Mouse (Mus musculus) small intestine, adult 2 months (tissue): ENCODE measurements around the gene Gnptab. TPM values are rescaled to one million over a fixed set of nuclear protein-coding genes. Genes with fewer than 3 reads are reported as not detected.

ENCODE experiments used
- H3K27ac ChIP-seq: fragments of 200-500 bp; 2 replicates; pipeline ENCODE4 v1.5.1; 2012; ENCODE audit warnings: low read depth, low read length, control low read depth, inconsistent platforms; ENCODE audit not compliant: insufficient read depth
- H3K27me3 ChIP-seq: fragments of 200-500 bp; 2 replicates; pipeline ENCODE4 v1.6.1; 2012; ENCODE audit warnings: mild to moderate bottlenecking, moderate library complexity, low read length, inconsistent platforms; ENCODE audit not compliant: control insufficient read depth, insufficient read depth
- H3K36me3 ChIP-seq: fragments of 200-500 bp; 2 replicates; pipeline ENCODE4 v1.6.1; 2012; ENCODE audit warnings: mild to moderate bottlenecking, low read length, control low read depth, inconsistent platforms; ENCODE audit not compliant: control insufficient read depth, insufficient read depth
- H3K4me1 ChIP-seq: fragments of 200-500 bp; 2 replicates; pipeline ENCODE4 v1.6.1; 2012; ENCODE audit warnings: low read length, inconsistent platforms, mixed read lengths; ENCODE audit not compliant: control insufficient read depth, insufficient read depth, insufficient read length
- H3K4me3 ChIP-seq: fragments of 200-500 bp; 2 replicates; pipeline ENCODE4 v1.5.1; 2012; ENCODE audit warnings: low read depth, mild to moderate bottlenecking, control low read depth, inconsistent platforms, low read length, moderate library complexity
- CTCF ChIP-seq: fragments of 200-500 bp; IDR thresholded peaks from 2 replicates; pipeline ENCODE4 v1.5.1; 2012; ENCODE audit warnings: low read depth, mild to moderate bottlenecking, control low read depth, inconsistent platforms, low read length, moderate library complexity, mixed read lengths; ENCODE audit not compliant: insufficient replicate concordance, insufficient read length; ENCODE audit errors: extremely low read depth
- POLR2A ChIP-seq: fragments of 200-500 bp; IDR thresholded peaks from 2 replicates; pipeline ENCODE4 v1.6.1; 2012; ENCODE audit warnings: low read depth, mild to moderate bottlenecking, control low read depth, inconsistent platforms, low read length, moderate library complexity
- WGBS: fragments of 180-500 bp; shearing (Covaris S2); methylation state at CpG from one replicate; pipeline ENCODE4 v1.1.7; 2018; 5-methylcytosine and 5-hydroxymethylcytosine counted together
- polyA plus RNA-seq: library from polyadenylated mRNA; depleted of rRNA; stranded (reverse); fragments of >200 nt; gene quantifications from 2 replicates; pipeline ENCODE4 v1.2.3, GENCODE M21; 2012

Gnptab gene
- polyA plus RNA-seq, 1 experiment = 6.1 TPM

DNA sequence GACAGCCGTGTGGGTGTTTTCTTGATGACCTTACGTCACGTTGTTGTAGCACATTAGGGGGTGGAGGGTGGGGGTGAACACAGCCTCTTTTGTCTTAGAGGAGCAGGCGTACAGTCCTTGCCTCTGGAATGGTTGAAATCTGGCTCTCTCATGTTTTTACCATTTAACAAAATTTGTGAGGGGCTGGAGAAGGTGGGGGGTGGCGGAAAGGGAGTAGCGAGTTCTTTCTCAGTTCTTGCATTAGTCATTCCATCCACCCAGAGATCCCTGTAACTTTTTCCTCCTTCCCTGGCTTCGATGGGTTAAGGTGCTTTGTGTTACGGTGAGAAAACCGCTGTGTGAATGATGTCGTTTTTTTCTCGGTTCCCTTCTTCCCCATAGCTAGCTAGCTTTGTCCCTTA is 41.2 kb downstream of the Gnptab start:
- Histone ChIP-seq H3K36me3 (peaks cover 27% of the 10 kb centered on the region), H3K4me3 (no peak overlapping the region), H3K27ac (peak overlapping the region; percentile 68), H3K27me3 (no peaks in the 10 kb centered on the region), H3K4me1 (no peaks in the 10 kb centered on the region; the same call in 1 of the 2 replicates)
- WGBS = 78% methylated on average over 11 of the region's 11 CpGs
- TF ChIP-seq CTCF = no peak
- TF ChIP-seq POLR2A = no peak

GRCm38 (mm10) chr10:88420655-88421435 is 41.9 kb downstream of the Gnptab start:
- Histone ChIP-seq H3K4me3 (no peak overlapping the region), H3K36me3 (peaks cover 21% of the 10 kb centered on the region), H3K27ac (peak overlapping the region; percentile 68), H3K4me1 (no peaks in the 10 kb centered on the region; the same call in 1 of the 2 replicates), H3K27me3 (no peaks in the 10 kb centered on the region)
- TF ChIP-seq CTCF = no peak
- no peak for TF ChIP-seq POLR2A
- WGBS = 84% methylated on average over 19 of the region's 19 CpGs

DNA sequence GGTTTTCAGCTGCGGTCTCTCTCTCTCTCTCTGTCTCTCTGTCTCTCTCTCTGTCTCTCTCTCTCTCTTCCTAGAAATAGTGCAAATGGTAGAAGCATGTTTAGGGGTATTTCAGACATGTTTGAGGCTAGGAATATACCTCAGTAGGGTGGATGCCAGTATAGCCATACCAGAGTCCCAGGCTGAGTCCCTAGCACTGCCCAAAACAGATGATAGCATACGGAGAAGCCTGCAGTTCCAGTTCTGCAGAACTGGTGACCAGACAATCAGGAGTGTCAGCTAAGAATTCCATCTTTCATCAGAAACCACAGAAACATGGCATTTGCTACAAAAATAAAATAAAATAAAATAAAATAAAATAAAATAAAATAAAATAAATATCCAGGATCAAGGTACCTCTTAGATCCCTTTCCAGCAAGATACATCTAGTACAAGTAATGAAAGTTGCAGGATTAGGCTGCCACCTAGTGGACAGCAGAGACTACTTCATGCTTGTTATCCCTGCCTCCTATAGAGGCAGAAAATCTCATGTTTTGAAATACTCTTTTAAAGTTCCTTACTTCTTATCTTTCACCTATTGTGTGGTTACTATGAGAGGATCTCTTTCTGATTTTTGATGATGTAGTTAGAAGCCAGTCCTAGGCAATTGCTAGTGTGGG is 47.4 kb downstream of the Gnptab start:
- WGBS = 90% methylated on average over 2 of the region's 2 CpGs
- no peaks in the 10 kb centered on the region for H3K27me3 ChIP-seq
- TF ChIP-seq POLR2A (no peak), CTCF (no peak)
- H3K27ac ChIP-seq = no peak overlapping the region
- H3K36me3 ChIP-seq = peaks cover 34% of the 10 kb centered on the region
- no peak overlapping the region for H3K4me3 ChIP-seq
- H3K4me1 ChIP-seq = no peaks in the 10 kb centered on the region

DNA sequence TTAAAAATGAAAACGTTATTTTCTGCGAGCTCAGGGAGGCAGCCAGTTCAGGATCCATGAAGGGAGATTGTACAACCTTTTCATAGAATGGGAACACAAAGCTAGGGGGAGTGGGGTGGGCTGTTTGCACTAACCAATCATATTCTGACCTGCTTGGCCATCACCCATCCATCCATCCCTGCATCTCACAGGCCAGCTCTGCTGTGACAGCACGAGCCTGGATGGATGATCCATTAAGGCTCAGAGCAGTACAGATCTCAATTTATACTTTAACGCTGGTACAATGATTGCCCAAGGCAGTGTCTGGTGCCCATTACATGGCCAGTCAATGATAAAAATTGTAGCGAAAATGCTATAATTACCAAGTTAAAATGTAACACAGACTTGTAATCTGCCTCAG is 48.0 kb downstream of the Gnptab start:
- no peaks in the 10 kb centered on the region for H3K4me1 ChIP-seq
- no peaks in the 10 kb centered on the region for H3K27me3 ChIP-seq
- no peak overlapping the region for H3K27ac ChIP-seq
- TF ChIP-seq CTCF = no peak
- TF ChIP-seq POLR2A = no peak
- H3K36me3 ChIP-seq = peaks cover 37% of the 10 kb centered on the region
- 67% methylated on average over 5 of the region's 5 CpGs for WGBS
- no peak overlapping the region for H3K4me3 ChIP-seq

DNA sequence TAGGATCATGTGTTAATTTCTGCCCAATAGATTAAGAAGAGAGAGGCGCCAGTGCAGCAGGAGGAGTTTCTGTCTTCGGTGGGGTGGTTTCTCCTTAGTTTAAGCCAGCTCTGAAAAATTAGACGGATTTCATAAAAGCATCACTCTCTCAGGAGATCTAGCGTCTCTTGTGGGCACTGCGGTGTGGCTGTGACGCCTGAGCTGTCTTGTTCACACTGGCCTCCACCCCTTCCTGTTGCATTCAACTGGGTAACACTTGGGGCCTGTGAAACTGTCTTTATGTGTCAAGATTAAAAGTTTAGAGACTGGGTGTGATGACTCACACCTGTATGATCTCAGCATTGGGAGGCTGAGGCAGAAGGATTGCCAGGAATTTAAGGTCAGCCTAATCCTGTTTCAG is 49.1 kb downstream of the Gnptab start:
- Histone ChIP-seq H3K27me3 (no peaks in the 10 kb centered on the region), H3K4me3 (no peak overlapping the region), H3K4me1 (no peaks in the 10 kb centered on the region), H3K27ac (no peak overlapping the region), H3K36me3 (peaks cover 39% of the 10 kb centered on the region)
- WGBS = 95% methylated on average over 6 of the region's 6 CpGs
- TF ChIP-seq CTCF (no peak), POLR2A (no peak)

DNA sequence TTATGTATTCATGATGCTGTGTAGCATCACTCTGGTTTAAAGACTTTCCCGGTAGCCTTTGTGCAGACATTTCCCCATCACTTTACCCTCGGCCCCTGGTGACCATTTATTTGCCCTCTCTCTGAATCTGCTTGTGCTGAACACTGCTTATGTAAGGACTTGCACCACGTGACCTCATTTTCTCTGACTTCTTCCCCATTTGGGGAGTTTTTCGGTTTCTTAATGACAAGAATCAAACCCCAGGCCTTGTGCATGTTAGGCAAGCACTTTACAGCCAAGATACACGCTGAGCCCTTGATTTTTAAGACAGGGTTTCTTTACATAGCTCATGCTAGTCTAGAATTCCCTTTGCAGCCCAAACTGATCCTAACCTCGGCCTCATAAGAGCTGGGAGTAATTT is 62.3 kb downstream of the Gnptab start:
- Histone ChIP-seq H3K27ac (no peak overlapping the region), H3K4me1 (no peaks in the 10 kb centered on the region), H3K4me3 (no peak overlapping the region), H3K27me3 (no peaks in the 10 kb centered on the region), H3K36me3 (peaks cover 30% of the 10 kb centered on the region)
- WGBS = 85% methylated on average over 6 of the region's 6 CpGs
- TF ChIP-seq CTCF = no peak
- TF ChIP-seq POLR2A = no peak

- Histone ChIP-seq H3K27ac (no peak overlapping the region), H3K4me1 (no peaks in the 10 kb centered on the region), H3K36me3 (peaks cover 5% of the 10 kb centered on the region), H3K27me3 (no peaks in the 10 kb centered on the region), H3K4me3 (no peak overlapping the region)
- 37% methylated on average over 2 of the region's 2 CpGs for WGBS
- no peak for TF ChIP-seq POLR2A
- TF ChIP-seq CTCF = no peak
Observed at GRCm38 (mm10) chr10:88451221-88451620, 72.3 kb downstream of the Gnptab start.

GRCm38 (mm10) chr10:88451990-88452389 is 73.1 kb downstream of the Gnptab start:
- no peaks in the 10 kb centered on the region for H3K4me1 ChIP-seq
- H3K36me3 ChIP-seq = no peaks in the 10 kb centered on the region
- H3K27me3 ChIP-seq = no peaks in the 10 kb centered on the region
- H3K27ac ChIP-seq = no peak overlapping the region
- 76% methylated on average over 6 of the region's 6 CpGs for WGBS
- H3K4me3 ChIP-seq = no peak overlapping the region
- TF ChIP-seq POLR2A = no peak
